Mouse (Mus musculus) small intestine, adult 2 months (tissue): Measurements from ENCODE around the gene Acsm3. TPM values are rescaled to one million over a fixed set of nuclear protein-coding genes. Genes with fewer than 3 reads are reported as not detected.
A peak's percentile ranks its signal among the peaks of the same experiment; 100 is the strongest.

Source experiments
- H3K27ac ChIP-seq: fragments of 200-500 bp; 2 replicates; pipeline ENCODE4 v1.5.1; 2012; ENCODE audit warnings: low read depth, low read length, control low read depth, inconsistent platforms; ENCODE audit not compliant: insufficient read depth
- H3K27me3 ChIP-seq: fragments of 200-500 bp; 2 replicates; pipeline ENCODE4 v1.6.1; 2012; ENCODE audit warnings: mild to moderate bottlenecking, moderate library complexity, low read length, inconsistent platforms; ENCODE audit not compliant: control insufficient read depth, insufficient read depth
- H3K36me3 ChIP-seq: fragments of 200-500 bp; 2 replicates; pipeline ENCODE4 v1.6.1; 2012; ENCODE audit warnings: mild to moderate bottlenecking, low read length, control low read depth, inconsistent platforms; ENCODE audit not compliant: control insufficient read depth, insufficient read depth
- H3K4me1 ChIP-seq: fragments of 200-500 bp; 2 replicates; pipeline ENCODE4 v1.6.1; 2012; ENCODE audit warnings: low read length, inconsistent platforms, mixed read lengths; ENCODE audit not compliant: control insufficient read depth, insufficient read depth, insufficient read length
- H3K4me3 ChIP-seq: fragments of 200-500 bp; 2 replicates; pipeline ENCODE4 v1.5.1; 2012; ENCODE audit warnings: low read depth, mild to moderate bottlenecking, control low read depth, inconsistent platforms, low read length, moderate library complexity
- CTCF ChIP-seq: fragments of 200-500 bp; IDR thresholded peaks from 2 replicates; pipeline ENCODE4 v1.5.1; 2012; ENCODE audit warnings: low read depth, mild to moderate bottlenecking, control low read depth, inconsistent platforms, low read length, moderate library complexity, mixed read lengths; ENCODE audit not compliant: insufficient replicate concordance, insufficient read length; ENCODE audit errors: extremely low read depth
- POLR2A ChIP-seq: fragments of 200-500 bp; IDR thresholded peaks from 2 replicates; pipeline ENCODE4 v1.6.1; 2012; ENCODE audit warnings: low read depth, mild to moderate bottlenecking, control low read depth, inconsistent platforms, low read length, moderate library complexity
- WGBS: fragments of 180-500 bp; shearing (Covaris S2); methylation state at CpG from one replicate; pipeline ENCODE4 v1.1.7; 2018; 5-methylcytosine and 5-hydroxymethylcytosine counted together
- polyA plus RNA-seq: library from polyadenylated mRNA; depleted of rRNA; stranded (reverse); fragments of >200 nt; gene quantifications from 2 replicates; pipeline ENCODE4 v1.2.3, GENCODE M21; 2012

The Acsm3 gene
- polyA plus RNA-seq, 1 experiment = 4.1 TPM

DNA sequence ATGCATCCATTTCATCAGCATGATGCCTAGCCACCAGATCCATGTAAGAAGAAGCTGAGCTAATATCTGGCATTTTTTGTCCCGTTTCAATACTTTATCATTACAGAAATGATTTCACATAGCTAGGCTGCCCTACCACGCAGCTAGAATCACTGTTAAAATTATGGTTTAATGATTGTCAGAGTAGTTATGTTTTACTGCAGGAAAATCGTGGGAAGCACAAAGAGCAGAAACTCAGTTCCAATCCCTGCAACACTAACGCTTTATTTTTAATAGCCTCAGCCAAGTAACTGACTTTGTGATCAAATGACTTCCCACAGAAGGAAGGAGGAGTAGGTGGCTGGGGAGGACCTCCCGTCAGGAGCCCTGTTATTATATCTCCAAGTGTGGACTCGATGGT lies 6.3 kb downstream of the Acsm3 start:
- 32% methylated on average over 6 of the region's 6 CpGs for WGBS
- Histone ChIP-seq H3K36me3 (no peaks in the 10 kb centered on the region), H3K27ac (peak overlapping the region; percentile 40), H3K4me3 (no peak overlapping the region), H3K4me1 (peaks cover 7% of the 10 kb centered on the region; the same call in 1 of the 2 replicates), H3K27me3 (no peaks in the 10 kb centered on the region)
- no peak for TF ChIP-seq POLR2A
- no peak for TF ChIP-seq CTCF

GRCm38 (mm10) chr7:119769895-119770294 lies 9.2 kb downstream of the Acsm3 start:
- Histone ChIP-seq H3K4me3 (no peak overlapping the region), H3K27ac (no peak overlapping the region), H3K4me1 (peaks cover 7% of the 10 kb centered on the region; the same call in 1 of the 2 replicates), H3K36me3 (no peaks in the 10 kb centered on the region), H3K27me3 (no peaks in the 10 kb centered on the region)
- 46% methylated on average over 8 of the region's 8 CpGs for WGBS
- no peak for TF ChIP-seq CTCF
- no peak for TF ChIP-seq POLR2A

- Histone ChIP-seq H3K36me3 (peaks cover 26% of the 10 kb centered on the region), H3K4me3 (no peak overlapping the region), H3K27me3 (no peaks in the 10 kb centered on the region), H3K27ac (no peak overlapping the region), H3K4me1 (no peaks in the 10 kb centered on the region)
- 87% methylated on average over 2 of the region's 2 CpGs for WGBS
- TF ChIP-seq CTCF (no peak), POLR2A (no peak)
Measured at GRCm38 (mm10) chr7:119783453-119783852, 22.7 kb downstream of the Acsm3 start.

DNA sequence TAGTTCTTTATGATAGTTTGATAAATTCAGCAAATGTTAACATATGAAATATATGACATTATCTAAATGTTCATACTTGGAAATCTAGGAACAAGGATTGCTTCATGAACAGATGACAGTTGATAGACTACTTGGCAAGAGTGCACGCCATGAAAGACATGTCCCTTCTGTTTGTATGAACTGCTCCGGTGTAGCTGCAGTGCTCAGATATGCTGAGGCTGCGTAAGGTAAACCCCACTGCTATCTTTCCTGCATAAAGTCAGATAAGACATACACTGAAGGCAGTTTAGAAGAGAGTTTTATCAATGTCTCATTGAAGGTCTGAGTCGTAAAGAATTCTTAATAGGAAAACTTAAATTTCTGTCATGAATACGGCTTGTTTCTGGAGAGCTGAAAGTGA lies 24.2 kb downstream of the Acsm3 start:
- no peak overlapping the region for H3K4me3 ChIP-seq
- WGBS = 84% methylated on average over 5 of the region's 5 CpGs
- no peaks in the 10 kb centered on the region for H3K27me3 ChIP-seq
- H3K36me3 ChIP-seq = peaks cover 29% of the 10 kb centered on the region
- TF ChIP-seq CTCF (no peak), POLR2A (no peak)
- no peak overlapping the region for H3K27ac ChIP-seq
- no peaks in the 10 kb centered on the region for H3K4me1 ChIP-seq

GRCm38 (mm10) chr7:119789024-119789423 lies 28.3 kb downstream of the Acsm3 start:
- Histone ChIP-seq H3K4me3 (no peak overlapping the region), H3K27ac (no peak overlapping the region), H3K4me1 (no peaks in the 10 kb centered on the region), H3K36me3 (peaks cover 23% of the 10 kb centered on the region), H3K27me3 (no peaks in the 10 kb centered on the region)
- TF ChIP-seq POLR2A (no peak), CTCF (no peak)
- WGBS = 84% methylated on average over 3 of the region's 3 CpGs

- no peaks in the 10 kb centered on the region for H3K27me3 ChIP-seq
- peak within 1 kb of the TSS; percentile 2; the same call in 1 of the 2 replicates for H3K27ac ChIP-seq
- H3K4me1 ChIP-seq = peaks cover 4% of the 10 kb centered on the region
- peaks cover 4% of the 10 kb centered on the region for H3K36me3 ChIP-seq
- under 1% methylated on average over 53 of the region's 53 CpGs for WGBS
- TF ChIP-seq CTCF (no peak), POLR2A (no peak; the same call in 1 of the 2 replicates)
- H3K4me3 ChIP-seq = peak within 1 kb of the TSS; percentile 98
Measured at GRCm38 (mm10) chr7:119793586-119794250, 33.0 kb downstream of the Acsm3 start, which contains the start of the genes Rexo5 and Eri2. Gene Rexo5, plus strand, starts transcription at chr7:119794006. Gene Eri2, minus strand, starts transcription at chr7:119794058.

DNA sequence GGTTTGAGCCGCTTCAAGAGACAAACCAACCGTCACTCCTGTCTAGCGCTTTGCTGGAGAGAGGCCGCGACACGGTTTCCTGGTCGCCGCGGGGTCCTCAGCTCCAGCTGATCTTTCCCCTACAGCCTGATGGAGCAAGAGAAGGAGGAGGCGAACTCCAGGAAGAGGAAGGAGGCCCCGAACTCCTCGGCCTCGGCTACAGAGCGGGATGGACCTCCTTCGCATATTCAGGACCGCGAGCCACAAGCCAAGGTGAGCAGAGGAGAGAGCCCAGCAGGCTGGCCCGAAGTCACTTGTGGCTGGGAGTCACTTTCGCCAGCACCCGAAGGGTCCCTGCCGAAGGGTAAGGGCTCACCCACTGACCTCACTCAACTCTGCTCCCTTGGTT lies 33.5 kb downstream of the Acsm3 start:
- H3K27ac ChIP-seq = peak overlapping the region; percentile 2; the same call in 1 of the 2 replicates
- peaks cover 4% of the 10 kb centered on the region for H3K4me1 ChIP-seq
- TF ChIP-seq POLR2A (no peak), CTCF (no peak)
- WGBS = 1% methylated on average over 21 of the region's 21 CpGs
- no peaks in the 10 kb centered on the region for H3K27me3 ChIP-seq
- peak overlapping the region; percentile 98 for H3K4me3 ChIP-seq
- peaks cover 4% of the 10 kb centered on the region for H3K36me3 ChIP-seq

GRCm38 (mm10) chr7:119795311-119795710 lies 34.6 kb downstream of the Acsm3 start:
- Histone ChIP-seq H3K4me3 (no peak overlapping the region), H3K27me3 (no peaks in the 10 kb centered on the region), H3K4me1 (peaks cover 4% of the 10 kb centered on the region), H3K36me3 (no peaks in the 10 kb centered on the region), H3K27ac (no peak overlapping the region)
- TF ChIP-seq POLR2A (no peak), CTCF (no peak)
